Mouse (Mus musculus): ENCODE measurements around the gene Fdxr. TPM values are rescaled to one million over a fixed set of nuclear protein-coding genes. Genes with fewer than 3 reads are reported as not detected.

Fdxr gene
- total and polyA plus RNA-seq, 2 experiments from 2014 or later: 16.4 to 18.6 TPM

- no peak overlapping the region for H3K4me3 ChIP-seq (ENCODE audit: low read depth, low read length)
- no peak overlapping the region for H3K9ac ChIP-seq
- H3K9me3 ChIP-seq (ENCODE audit: low read length): no peaks in the 10 kb centered on the region
- H3K36me3 ChIP-seq (ENCODE audit: insufficient read depth): peaks cover 22% of the 10 kb centered on the region
- 82% methylated on average over 3 of the region's 3 CpGs for WGBS
- no peak for DNase-seq
- no peak overlapping the region for H3K27ac ChIP-seq (ENCODE audit: low read depth, low read length)
- H3K27me3 ChIP-seq (ENCODE audit: insufficient read depth, low read length): no peaks in the 10 kb centered on the region; the same call in 1 of the 2 replicates
- no peaks in the 10 kb centered on the region; the same call in 1 of the 2 replicates for H3K4me1 ChIP-seq (ENCODE audit: insufficient read depth)
- no peak overlapping the region for H3K4me2 ChIP-seq (ENCODE audit: low read depth)
- no peak for ATAC-seq
- TF ChIP-seq CTCF (IDR thresholded peaks at IDR 0.05; ENCODE audit: low read depth): no peak
Measured at GRCm38 (mm10) chr11:115242746-115243145, 34.1 kb downstream of the Fdxr start.

GRCm38 (mm10) chr11:115241402-115241801, 35.4 kb downstream of the Fdxr start:
- no peak overlapping the region for H3K4me3 ChIP-seq (ENCODE audit: low read depth, low read length)
- H3K9ac ChIP-seq: no peak overlapping the region
- H3K27ac ChIP-seq (ENCODE audit: low read depth, low read length): no peak overlapping the region
- no peaks in the 10 kb centered on the region for H3K9me3 ChIP-seq (ENCODE audit: low read length)
- H3K36me3 ChIP-seq (ENCODE audit: insufficient read depth): peaks cover 22% of the 10 kb centered on the region
- H3K4me1 ChIP-seq (ENCODE audit: insufficient read depth): no peaks in the 10 kb centered on the region
- WGBS: 86% methylated on average over 11 of the region's 11 CpGs
- no peak for DNase-seq
- no peak overlapping the region for H3K4me2 ChIP-seq (ENCODE audit: low read depth)
- no peak for ATAC-seq
- no peak for TF ChIP-seq CTCF (IDR thresholded peaks at IDR 0.05; ENCODE audit: low read depth)
- H3K27me3 ChIP-seq (ENCODE audit: insufficient read depth, low read length): no peaks in the 10 kb centered on the region

- TF ChIP-seq CTCF (IDR thresholded peaks at IDR 0.05; ENCODE audit: low read depth): no peak
- WGBS: 75% methylated on average over 5 of the region's 5 CpGs
- DNase-seq (no peak), ATAC-seq (no peak)
- Histone ChIP-seq H3K4me3 (ENCODE audit: low read depth, low read length) (no peak overlapping the region), H3K27me3 (ENCODE audit: insufficient read depth, low read length) (no peaks in the 10 kb centered on the region), H3K27ac (ENCODE audit: low read depth, low read length) (no peak overlapping the region), H3K9ac (no peak overlapping the region), H3K36me3 (ENCODE audit: insufficient read depth) (no peaks in the 10 kb centered on the region; the same call in 1 of the 2 replicates), H3K4me2 (ENCODE audit: low read depth) (no peak overlapping the region), H3K4me1 (ENCODE audit: insufficient read depth) (peaks cover 8% of the 10 kb centered on the region), H3K9me3 (ENCODE audit: low read length) (no peaks in the 10 kb centered on the region)
Measured at GRCm38 (mm10) chr11:115236570-115236969, 40.3 kb downstream of the Fdxr start.

GRCm38 (mm10) chr11:115234320-115235044, 42.4 kb downstream of the Fdxr start:
- Histone ChIP-seq H3K9ac (no peak overlapping the region), H3K27ac (ENCODE audit: low read depth, low read length) (no peak overlapping the region), H3K36me3 (ENCODE audit: insufficient read depth) (no peaks in the 10 kb centered on the region; the same call in 1 of the 2 replicates), H3K4me3 (ENCODE audit: low read depth, low read length) (no peak overlapping the region), H3K9me3 (ENCODE audit: low read length) (no peaks in the 10 kb centered on the region), H3K4me2 (ENCODE audit: low read depth) (no peak overlapping the region), H3K27me3 (ENCODE audit: insufficient read depth, low read length) (no peaks in the 10 kb centered on the region), H3K4me1 (ENCODE audit: insufficient read depth) (peaks cover 12% of the 10 kb centered on the region)
- DNase-seq: no peak
- ATAC-seq: no peak
- TF ChIP-seq CTCF (IDR thresholded peaks at IDR 0.05; ENCODE audit: low read depth): no peak
- WGBS: 80% methylated on average over 15 of the region's 15 CpGs

- 50% methylated on average over 20 of the region's 20 CpGs for WGBS
- Histone ChIP-seq H3K27me3 (ENCODE audit: insufficient read depth, low read length) (no peaks in the 10 kb centered on the region), H3K4me2 (ENCODE audit: low read depth) (no peak overlapping the region), H3K4me3 (ENCODE audit: low read depth, low read length) (no peak overlapping the region), H3K27ac (ENCODE audit: low read depth, low read length) (no peak overlapping the region), H3K9ac (no peak overlapping the region), H3K9me3 (ENCODE audit: low read length) (no peaks in the 10 kb centered on the region), H3K4me1 (ENCODE audit: insufficient read depth) (peaks cover 12% of the 10 kb centered on the region), H3K36me3 (ENCODE audit: insufficient read depth) (no peaks in the 10 kb centered on the region; the same call in 1 of the 2 replicates)
- TF ChIP-seq CTCF (IDR thresholded peaks at IDR 0.05; ENCODE audit: low read depth): peak; percentile 39
- ATAC-seq (peak; percentile 61), DNase-seq (no peak)
Measured at GRCm38 (mm10) chr11:115233526-115234290, 43.1 kb downstream of the Fdxr start.

- no peak overlapping the region for H3K9ac ChIP-seq
- ATAC-seq (no peak), DNase-seq (no peak)
- H3K36me3 ChIP-seq (ENCODE audit: insufficient read depth): no peaks in the 10 kb centered on the region; the same call in 1 of the 2 replicates
- no peak overlapping the region for H3K4me3 ChIP-seq (ENCODE audit: low read depth, low read length)
- no peak for TF ChIP-seq CTCF (IDR thresholded peaks at IDR 0.05; ENCODE audit: low read depth)
- H3K4me2 ChIP-seq (ENCODE audit: low read depth): no peak overlapping the region
- H3K27me3 ChIP-seq (ENCODE audit: insufficient read depth, low read length): no peaks in the 10 kb centered on the region
- H3K4me1 ChIP-seq (ENCODE audit: insufficient read depth): peaks cover 14% of the 10 kb centered on the region
- H3K27ac ChIP-seq (ENCODE audit: low read depth, low read length): no peak overlapping the region
- H3K9me3 ChIP-seq (ENCODE audit: low read length): no peaks in the 10 kb centered on the region
- 87% methylated on average over 5 of the region's 5 CpGs for WGBS
Measured at GRCm38 (mm10) chr11:115232889-115233288, 44.0 kb downstream of the Fdxr start.

GRCm38 (mm10) chr11:115231924-115232323, 44.9 kb downstream of the Fdxr start:
- peaks cover 20% of the 10 kb centered on the region for H3K4me1 ChIP-seq (ENCODE audit: insufficient read depth)

More at GRCm38 (mm10) chr11:115231924-115232323, 44.9 kb downstream of the Fdxr start:
- H3K4me3 ChIP-seq (ENCODE audit: low read depth, low read length): no peak overlapping the region
- H3K9ac ChIP-seq: no peak overlapping the region
- no peaks in the 10 kb centered on the region for H3K9me3 ChIP-seq (ENCODE audit: low read length)
- 0 out of 2 replicates have a peak overlapping the region, but pooled peaks have one; percentile 48 for H3K27ac ChIP-seq (ENCODE audit: low read depth, low read length)
- no peaks in the 10 kb centered on the region; the same call in 1 of the 2 replicates for H3K36me3 ChIP-seq (ENCODE audit: insufficient read depth)
- DNase-seq (peak; percentile 58), ATAC-seq (peak; percentile 40)
- no peak overlapping the region for H3K4me2 ChIP-seq (ENCODE audit: low read depth)
- no peak for TF ChIP-seq CTCF (IDR thresholded peaks at IDR 0.05; ENCODE audit: low read depth)
- no peaks in the 10 kb centered on the region for H3K27me3 ChIP-seq (ENCODE audit: insufficient read depth, low read length)
- 23% methylated on average over 9 of the region's 9 CpGs for WGBS

Measured in forebrain, postnatal 0 days (tissue).